Mouse (Mus musculus) heart, embryonic 14.5 days (tissue): ENCODE results near the gene Mknk2. TPM values are rescaled to one million over a fixed set of nuclear protein-coding genes. Genes with fewer than 3 reads are reported as not detected.
A peak's percentile ranks its signal among the peaks of the same experiment; 100 is the strongest.

Experiments used
- ATAC-seq: fragments of 200-750 bp; cut with Nextera tagmentation; 2 replicates; pipeline ENCODE4 v1.8.0; 2017; ENCODE audit warnings: low read depth, moderate TSS enrichment; ENCODE audit not compliant: insufficient number of reproducible peaks, insufficient read depth, low FRiP score
- H3K27ac ChIP-seq, 2 experiments: fragments of 200-500 bp in 1 of 2; fragments of 300-500 bp in 1 of 2; sonication (generic) in 1 of 2; replicated peaks in 1 of 2; 2 replicates each; pipeline ENCODE4 v1.5.1; 2012 to 2014; ENCODE audit warnings: low read depth in 2 of 2, low read length in 2 of 2, control low read depth in 1 of 2, mild to moderate bottlenecking in 1 of 2, mixed read lengths in 1 of 2; ENCODE audit not compliant: control insufficient read depth in 1 of 2, insufficient read depth in 1 of 2
- H3K27me3 ChIP-seq: fragments of 300-500 bp; sonication (generic); 2 replicates; pipeline ENCODE4 v1.6.1; 2014; ENCODE audit warnings: mild to moderate bottlenecking, low read length, control low read depth; ENCODE audit not compliant: control insufficient read depth, insufficient read depth
- H3K36me3 ChIP-seq: fragments of 300-500 bp; sonication (generic); 2 replicates; pipeline ENCODE4 v1.6.1; 2014; ENCODE audit warnings: mild to moderate bottlenecking, control low read depth, low read length, mixed read lengths; ENCODE audit not compliant: control insufficient read depth, insufficient read depth
- H3K4me1 ChIP-seq, 2 experiments: fragments of 200-500 bp in 1 of 2; fragments of 300-500 bp in 1 of 2; sonication (generic) in 1 of 2; 2 replicates each; pipeline ENCODE4 v1.6.1; 2012 to 2014; ENCODE audit warnings: low read length in 2 of 2, control low read depth in 1 of 2, mixed read lengths in 1 of 2; ENCODE audit not compliant: control insufficient read depth in 2 of 2, insufficient read depth in 2 of 2
- H3K4me2 ChIP-seq: fragments of 300-500 bp; sonication (generic); 2 replicates; pipeline ENCODE4 v1.6.1; 2014; ENCODE audit warnings: mild to moderate bottlenecking, low read length
- H3K4me3 ChIP-seq, 2 experiments: fragments of 200-500 bp in 1 of 2; fragments of 300-500 bp in 1 of 2; sonication (generic) in 1 of 2; 2 replicates each; pipeline ENCODE4 v1.5.1; 2012 to 2014; ENCODE audit warnings: low read length in 2 of 2, mild to moderate bottlenecking in 2 of 2, control low read depth in 1 of 2, low read depth in 1 of 2, moderate library complexity in 1 of 2; ENCODE audit not compliant: control insufficient read depth in 1 of 2, insufficient read depth in 1 of 2
- H3K9ac ChIP-seq: fragments of 300-500 bp; sonication (generic); 2 replicates; pipeline ENCODE4 v1.6.1; 2014; ENCODE audit warnings: mild to moderate bottlenecking, low read length
- H3K9me3 ChIP-seq: fragments of 300-500 bp; sonication (generic); 2 replicates; pipeline ENCODE4 v1.6.1; 2016; ENCODE audit warnings: low read length, control low read depth; ENCODE audit not compliant: control insufficient read depth
- WGBS: fragments of 180-500 bp; shearing (Covaris S2); extraction: QIAGEN DNeasy Blood & Tissue Kit; methylation state at CpG from one replicate; pipeline ENCODE4 v1.1.7; 2014; 5-methylcytosine and 5-hydroxymethylcytosine counted together
- polyA plus RNA-seq: library from polyadenylated mRNA; unstranded; fragments of >200 nt; fragmentation: Nextera tagmentation; extraction: Ambion mirVana; gene quantifications from 2 replicates; pipeline ENCODE4 v1.2.1, GENCODE M21; 2014

Mknk2 gene
- polyA plus RNA-seq = 69.5 and 82.7 TPM in 2 replicates

GRCm38 (mm10) chr10:80677942-80678436 is at the start of gene Mknk2:
Gene Mknk2, minus strand, starts transcription at chr10:80678112.
- Histone ChIP-seq H3K27me3 (no peaks in the 10 kb centered on the region), H3K27ac (peak within 1 kb of the TSS; percentile 98 to 99), H3K9me3 (no peaks in the 10 kb centered on the region), H3K36me3 (peaks cover 10% of the 10 kb centered on the region), H3K9ac (peak within 1 kb of the TSS; percentile 79), H3K4me3 (peak within 1 kb of the TSS; percentile 43 to 65), H3K4me2 (peak within 1 kb of the TSS; percentile 72), H3K4me1 (peaks cover 46 to 54% of the 10 kb centered on the region in 2 experiments)
- ATAC-seq = peak; percentile 66
- 3% methylated on average over 8 of the region's 8 CpGs for whole genome bisulfite sequencing

- Histone ChIP-seq H3K9ac (no peak overlapping the region), H3K4me1 (no peaks in the 10 kb centered on the region), H3K4me3 (no peak overlapping the region), H3K4me2 (no peak overlapping the region), H3K9me3 (no peaks in the 10 kb centered on the region), H3K27me3 (no peaks in the 10 kb centered on the region), H3K27ac (no peak overlapping the region), H3K36me3 (peaks cover 100% of the 10 kb centered on the region)
- 82% methylated on average over 1 of the region's 1 CpGs for WGBS
- ATAC-seq = no peak
Measured at GRCm38 (mm10) chr10:80717281-80717680, 39.4 kb upstream of the Mknk2 start.

- no peaks in the 10 kb centered on the region for H3K9me3 ChIP-seq
- no peak overlapping the region for H3K9ac ChIP-seq
- 74% methylated on average over 3 of the region's 3 CpGs for WGBS
- peaks cover 99% of the 10 kb centered on the region for H3K36me3 ChIP-seq
- no peak overlapping the region for H3K27ac ChIP-seq
- H3K4me3 ChIP-seq = no peak overlapping the region
- ATAC-seq = no peak
- 0 out of 4 replicates have a peak, but pooled peaks cover 0 to 2% of the 10 kb centered on the region in 2 experiments for H3K4me1 ChIP-seq
- H3K4me2 ChIP-seq = no peak overlapping the region
- no peaks in the 10 kb centered on the region for H3K27me3 ChIP-seq
Measured at GRCm38 (mm10) chr10:80710834-80711233, 32.9 kb upstream of the Mknk2 start.

- H3K9ac ChIP-seq = no peak overlapping the region; the same call in 1 of the 2 replicates
- H3K4me2 ChIP-seq = no peak overlapping the region
- no peak overlapping the region for H3K27ac ChIP-seq
- no peaks in the 10 kb centered on the region for H3K9me3 ChIP-seq
- no peak overlapping the region for H3K4me3 ChIP-seq
- H3K4me1 ChIP-seq = peaks cover 15 to 29% of the 10 kb centered on the region in 2 experiments; a peak in 3 of 4 replicates
- 73% methylated on average over 3 of the region's 3 CpGs for WGBS
- no peaks in the 10 kb centered on the region for H3K27me3 ChIP-seq
- H3K36me3 ChIP-seq = peaks cover 52% of the 10 kb centered on the region
- no peak for ATAC-seq
Measured at GRCm38 (mm10) chr10:80705479-80705878, 27.6 kb upstream of the Mknk2 start.

GRCm38 (mm10) chr10:80705033-80705432 is 27.1 kb upstream of the Mknk2 start:
- H3K27ac ChIP-seq = no peak overlapping the region
- no peak overlapping the region for H3K9ac ChIP-seq
- no peak overlapping the region for H3K4me2 ChIP-seq
- WGBS = 38% methylated on average over 3 of the region's 3 CpGs
- peaks cover 15 to 29% of the 10 kb centered on the region in 2 experiments for H3K4me1 ChIP-seq
- H3K4me3 ChIP-seq = no peak overlapping the region
- peaks cover 48% of the 10 kb centered on the region for H3K36me3 ChIP-seq
- no peaks in the 10 kb centered on the region for H3K27me3 ChIP-seq
- H3K9me3 ChIP-seq = no peaks in the 10 kb centered on the region
- no peak for ATAC-seq

GRCm38 (mm10) chr10:80704418-80704817 is 26.5 kb upstream of the Mknk2 start:
- Histone ChIP-seq H3K4me1 (peaks cover 18 to 34% of the 10 kb centered on the region in 2 experiments), H3K4me2 (no peak overlapping the region), H3K27ac (no peak overlapping the region), H3K9ac (peak overlapping the region; percentile 30; the same call in 1 of the 2 replicates), H3K27me3 (no peaks in the 10 kb centered on the region), H3K9me3 (no peaks in the 10 kb centered on the region), H3K36me3 (peaks cover 42% of the 10 kb centered on the region), H3K4me3 (no peak overlapping the region)
- WGBS = 73% methylated on average over 5 of the region's 5 CpGs
- ATAC-seq = no peak

- ATAC-seq = no peak
- 0 out of 2 replicates have a peak overlapping the region, but pooled peaks have one; percentile 74 for H3K9ac ChIP-seq
- peak overlapping the region in 1 of 2 experiments; percentile 59; a peak in 2 of 4 replicates for H3K4me3 ChIP-seq
- 89% methylated on average over 5 of the region's 5 CpGs for WGBS
- no peak overlapping the region for H3K27ac ChIP-seq
- no peaks in the 10 kb centered on the region for H3K27me3 ChIP-seq
- peak overlapping the region; percentile 87 for H3K4me2 ChIP-seq
- H3K36me3 ChIP-seq = peaks cover 34% of the 10 kb centered on the region
- no peaks in the 10 kb centered on the region for H3K9me3 ChIP-seq
- H3K4me1 ChIP-seq = peaks cover 18 to 34% of the 10 kb centered on the region in 2 experiments
Measured at GRCm38 (mm10) chr10:80703643-80704042, 25.7 kb upstream of the Mknk2 start.
